Mouse (Mus musculus) MEL (cell line): ENCODE measurements around the gene 4930505A04Rik. TPM values are rescaled to one million over a fixed set of nuclear protein-coding genes. Genes with fewer than 3 reads are reported as not detected.

Experiments
- DNase-seq: peaks from one replicate; pipeline ENCODE4 v3.0.0; 2011; ENCODE audit warnings: low read depth, low spot score
- H3K27ac ChIP-seq: 2 replicates; pipeline ENCODE4 v1.5.1; 2012; ENCODE audit warnings: low read depth, mild to moderate bottlenecking, control low read depth, low read length, moderate library complexity; ENCODE audit not compliant: control insufficient read depth
- H3K27me3 ChIP-seq, 2 experiments: fragments of 150-350 bp in 1 of 2; sonication (generic) in 1 of 2; 2 replicates each; pipeline ENCODE4 v1.6.1; 2012; ENCODE audit warnings: low read length in 2 of 2, mild to moderate bottlenecking in 2 of 2, improper control_type of control experiment in 1 of 2, moderate library complexity in 1 of 2; ENCODE audit not compliant: insufficient read depth in 2 of 2, control insufficient read depth in 1 of 2
- H3K36me3 ChIP-seq, 2 experiments: 2 replicates each; pipeline ENCODE4 v1.6.1; 2012 to 2014; ENCODE audit warnings: low read length in 2 of 2, improper control_type of control experiment in 1 of 2, inconsistent platforms in 1 of 2, mild to moderate bottlenecking in 1 of 2; ENCODE audit not compliant: insufficient read depth in 2 of 2, control insufficient read depth in 1 of 2
- H3K4me1 ChIP-seq, 2 experiments: fragments of 150-350 bp in 1 of 2; sonication (generic) in 1 of 2; 2 replicates each; pipeline ENCODE4 v1.6.1; 2012; ENCODE audit warnings: low read length in 2 of 2, improper control_type of control experiment in 1 of 2, mild to moderate bottlenecking in 1 of 2; ENCODE audit not compliant: insufficient read depth in 2 of 2, control insufficient read depth in 1 of 2
- H3K4me3 ChIP-seq, 2 experiments: fragments of 150-350 bp in 1 of 2; sonication (generic) in 1 of 2; 2 replicates each; pipeline ENCODE4 v1.5.1; 2012; ENCODE audit warnings: low read depth in 2 of 2, low read length in 2 of 2, mild to moderate bottlenecking in 2 of 2, moderate library complexity in 2 of 2, control low read depth in 1 of 2, improper control_type of control experiment in 1 of 2; ENCODE audit not compliant: control insufficient read depth in 1 of 2, insufficient read depth in 1 of 2
- H3K79me2 ChIP-seq: 2 replicates; pipeline ENCODE4 v1.6.1; 2012; ENCODE audit warnings: mild to moderate bottlenecking, low read length, moderate library complexity; ENCODE audit not compliant: control insufficient read depth, poor library complexity, insufficient read depth
- H3K9ac ChIP-seq: 2 replicates; pipeline ENCODE4 v1.6.1; 2012; ENCODE audit warnings: low read depth, mild to moderate bottlenecking, control low read depth, low read length, moderate library complexity; ENCODE audit not compliant: control insufficient read depth, poor library complexity, severe bottlenecking
- H3K9me3 ChIP-seq: fragments of 150-350 bp; sonication (generic); replicated peaks from 2 replicates; pipeline ENCODE4 v1.6.1; 2012; ENCODE audit warnings: mild to moderate bottlenecking, low read length, improper control_type of control experiment, moderate library complexity; ENCODE audit not compliant: insufficient read depth
- BHLHE40 ChIP-seq: IDR thresholded peaks from 2 replicates; pipeline ENCODE4 v1.6.1; 2012; ENCODE audit warnings: low read depth, mild to moderate bottlenecking, inconsistent platforms, low read length, improper control_type of control experiment, borderline replicate concordance
- CHD1 ChIP-seq: IDR thresholded peaks from 2 replicates; pipeline ENCODE4 v1.6.1; 2012; ENCODE audit warnings: low read depth, mild to moderate bottlenecking, inconsistent platforms, low read length, improper control_type of control experiment
- CHD2 ChIP-seq: IDR thresholded peaks from 2 replicates; pipeline ENCODE4 v1.6.1; 2011; ENCODE audit warnings: low read length, improper control_type of control experiment
- CTCF ChIP-seq, 3 experiments: IDR thresholded peaks in 2 of 3; conservative IDR thresholded peaks in 1 of 3; 2 replicates each; pipeline ENCODE4 v1.5.1; 2011 to 2012; ENCODE audit warnings: low read length in 3 of 3, low read depth in 2 of 3, mild to moderate bottlenecking in 2 of 3, improper control_type of control experiment in 1 of 3, inconsistent platforms in 1 of 3, mixed read lengths in 1 of 3, moderate library complexity in 1 of 3; ENCODE audit not compliant: control insufficient read depth in 1 of 3, insufficient read depth in 1 of 3, poor library complexity in 1 of 3, severe bottlenecking in 1 of 3
- E2F4 ChIP-seq: IDR thresholded peaks from 2 replicates; pipeline ENCODE4 v1.6.1; 2011; ENCODE audit warnings: low read depth, low read length, improper control_type of control experiment, borderline replicate concordance
- ELF1 ChIP-seq: IDR thresholded peaks from 2 replicates; pipeline ENCODE4 v1.6.1; 2014; ENCODE audit warnings: low read depth, mild to moderate bottlenecking, inconsistent platforms, low read length, improper control_type of control experiment, moderate library complexity
- EP300 ChIP-seq, 2 experiments: IDR thresholded peaks; 2 replicates each; pipeline ENCODE4 v1.6.1; 2011; ENCODE audit warnings: improper control_type of control experiment in 2 of 2, low read length in 2 of 2, low read depth in 1 of 2, mild to moderate bottlenecking in 1 of 2
- GABPA ChIP-seq: IDR thresholded peaks from 2 replicates; pipeline ENCODE4 v1.6.1; 2012; ENCODE audit warnings: low read depth, mild to moderate bottlenecking, inconsistent platforms, low read length, improper control_type of control experiment, moderate library complexity
- GATA1 ChIP-seq: IDR thresholded peaks from 2 replicates; pipeline ENCODE4 v1.6.1; 2011; ENCODE audit warnings: low read depth, low read length, improper control_type of control experiment
- JUND ChIP-seq: IDR thresholded peaks from 2 replicates; pipeline ENCODE4 v1.6.1; 2011; ENCODE audit warnings: low read depth, mild to moderate bottlenecking, improper control_type of control experiment, low read length
- KAT2A ChIP-seq: conservative IDR thresholded peaks from 2 replicates; pipeline ENCODE4 v1.6.1; 2012; ENCODE audit warnings: low read depth, low read length, improper control_type of control experiment, inconsistent platforms
- MAZ ChIP-seq: IDR thresholded peaks from 2 replicates; pipeline ENCODE4 v1.6.1; 2012; ENCODE audit warnings: low read depth, mild to moderate bottlenecking, inconsistent platforms, low read length, improper control_type of control experiment
- NELFE ChIP-seq: IDR thresholded peaks from 2 replicates; pipeline ENCODE4 v1.6.1; 2011; ENCODE audit warnings: low read depth, low read length, improper control_type of control experiment
- POLR2A ChIP-seq, 2 experiments: IDR thresholded peaks; 2 replicates each; pipeline ENCODE4 v1.6.1; 2011 to 2012; ENCODE audit warnings: low read length in 2 of 2, mild to moderate bottlenecking in 2 of 2, control low read depth in 1 of 2, improper control_type of control experiment in 1 of 2, low read depth in 1 of 2, moderate library complexity in 1 of 2; ENCODE audit not compliant: control insufficient read depth in 1 of 2, insufficient read depth in 1 of 2, poor library complexity in 1 of 2
- POLR2AphosphoS2 ChIP-seq: IDR thresholded peaks from 2 replicates; pipeline ENCODE4 v1.6.1; 2011; ENCODE audit warnings: low read length, improper control_type of control experiment
- POLR2AphosphoS5 ChIP-seq: IDR thresholded peaks from 2 replicates; pipeline ENCODE4 v1.6.1; 2012; ENCODE audit warnings: low read depth, borderline replicate concordance, mild to moderate bottlenecking, inconsistent platforms, low read length, moderate library complexity, mixed read lengths
- RCOR1 ChIP-seq: IDR thresholded peaks from 2 replicates; pipeline ENCODE4 v1.6.1; 2012; ENCODE audit warnings: low read depth, mild to moderate bottlenecking, inconsistent platforms, low read length, improper control_type of control experiment
- SIN3A ChIP-seq: IDR thresholded peaks from 2 replicates; pipeline ENCODE4 v1.6.1; 2012; ENCODE audit warnings: low read length, improper control_type of control experiment, inconsistent platforms
- SMC3 ChIP-seq: IDR thresholded peaks from 2 replicates; pipeline ENCODE4 v1.6.1; 2011; ENCODE audit warnings: low read depth, low read length, improper control_type of control experiment
- TCF12 ChIP-seq: IDR thresholded peaks from 2 replicates; pipeline ENCODE4 v1.6.1; 2014; ENCODE audit warnings: low read depth, mild to moderate bottlenecking, inconsistent platforms, low read length, improper control_type of control experiment, moderate library complexity
- ZC3H11A ChIP-seq: IDR thresholded peaks from 2 replicates; pipeline ENCODE4 v1.6.1; 2012; ENCODE audit warnings: low read depth, mild to moderate bottlenecking, inconsistent platforms, low read length, improper control_type of control experiment
- ZKSCAN1 ChIP-seq: IDR thresholded peaks from 2 replicates; pipeline ENCODE4 v1.6.1; 2012; ENCODE audit warnings: low read depth, mild to moderate bottlenecking, inconsistent platforms, low read length, improper control_type of control experiment, moderate library complexity
- ZNF384 ChIP-seq: IDR thresholded peaks from 2 replicates; pipeline ENCODE4 v1.6.1; 2012; ENCODE audit warnings: low read depth, mild to moderate bottlenecking, inconsistent platforms, low read length, improper control_type of control experiment
- polyA plus RNA-seq, 2 experiments: library from polyadenylated mRNA; stranded (reverse) in 1 of 2; unstranded in 1 of 2; fragments of >175 nt in 1 of 2; fragments of >200 nt in 1 of 2; gene quantifications; 2 replicates each; pipeline versions ENCODE4 v1.2.1 to v1.2.4; 2012; ENCODE audit warnings: low replicate concordance in 2 of 2, low read depth in 1 of 2; ENCODE audit not compliant: insufficient read length in 2 of 2, insufficient read depth in 1 of 2, missing spikeins in 1 of 2
- total RNA-seq: library from RNA; depleted of rRNA; stranded (reverse); fragments of 300-350 nt; gene quantifications from 2 replicates; pipeline ENCODE4 v1.2.3, GENCODE M21; 2012

Gene 4930505A04Rik
- total and polyA plus RNA-seq, 3 experiments = not detected

GRCm38 (mm10) chr11:30471187-30471586, 440 bp downstream of the 4930505A04Rik start (continued):
- TF ChIP-seq EP300 (IDR thresholded peaks at IDR 0.05; ENCODE audit: low read depth in 1 of 2, low read length in 2 of 2) = no peak

GRCm38 (mm10) chr11:30454331-30454730, 17.3 kb downstream of the 4930505A04Rik start:
- no peak for DNase-seq
- H3K79me2 ChIP-seq = no peaks in the 10 kb centered on the region
- H3K9ac ChIP-seq = no peak overlapping the region
- H3K36me3 ChIP-seq = no peaks in the 10 kb centered on the region
- H3K4me1 ChIP-seq = no peaks in the 10 kb centered on the region
- H3K27me3 ChIP-seq = no peaks in the 10 kb centered on the region; a peak in 1 of 4 replicates
- TF ChIP-seq CHD2 (no peak), NELFE (no peak), SIN3A (no peak), TCF12 (no peak), MAZ (no peak), KAT2A (no peak), POLR2AphosphoS2 (no peak), CHD1 (no peak)
- no peak overlapping the region for H3K27ac ChIP-seq
- no peaks in the 10 kb centered on the region for H3K9me3 ChIP-seq
- H3K4me3 ChIP-seq = no peak overlapping the region

GRCm38 (mm10) chr11:30448126-30448525, 23.5 kb downstream of the 4930505A04Rik start:
- H3K9me3 ChIP-seq = no peaks in the 10 kb centered on the region
- H3K27ac ChIP-seq = no peak overlapping the region
- no peak overlapping the region for H3K4me3 ChIP-seq
- no peaks in the 10 kb centered on the region for H3K36me3 ChIP-seq
- TF ChIP-seq KAT2A (no peak), SMC3 (no peak), BHLHE40 (no peak), ELF1 (no peak), GABPA (no peak), NELFE (no peak), POLR2A (IDR thresholded peaks at IDR 0.05; ENCODE audit: control insufficient read depth in 1 of 2, insufficient read depth in 1 of 2, low read depth in 1 of 2, low read length in 2 of 2, poor library complexity in 1 of 2) (no peak), GATA1 (no peak), E2F4 (no peak), SIN3A (no peak), CTCF (IDR thresholded peaks at IDR 0.05 in 2 of 3, conservative IDR thresholded peaks at IDR 0.05 in 1 of 3; ENCODE audit: control insufficient read depth in 1 of 3, insufficient read depth in 1 of 3, low read depth in 2 of 3, low read length in 3 of 3, poor library complexity in 1 of 3, severe bottlenecking in 1 of 3) (no peak), ZC3H11A (no peak), EP300 (IDR thresholded peaks at IDR 0.05; ENCODE audit: low read depth in 1 of 2, low read length in 2 of 2) (no peak), POLR2AphosphoS5 (no peak), JUND (no peak), RCOR1 (no peak), POLR2AphosphoS2 (no peak), ZNF384 (no peak), ZKSCAN1 (no peak)
- TF ChIP-seq, all 39 proteins: peak for 0
- Histone ChIP-seq H3K9ac (no peak overlapping the region), H3K4me1 (no peaks in the 10 kb centered on the region), H3K27me3 (peaks cover 0 to 1% of the 10 kb centered on the region in 2 experiments; a peak in 1 of 4 replicates), H3K79me2 (no peaks in the 10 kb centered on the region)
- no peak for DNase-seq
